Mouse (Mus musculus): ENCODE results near the gene Uhrf1bp1l.
"Not testable (repeated sequence)": the region's sequence is repeated elsewhere in the genome, so short reads cannot be mapped to it uniquely, and the experiment has no call there.

Uhrf1bp1l gene

GRCm38 (mm10) chr10:89744871-89745665 lies at the start of gene Uhrf1bp1l:
Gene Uhrf1bp1l (plus strand): TSS chr10:89744991.
- peak; percentile 95 for DNase-seq (ENCODE audit: low spot score)

- DNase-seq (ENCODE audit: low spot score): no peak
These were observed 49.4 kb upstream of the Uhrf1bp1l start for GRCm38 (mm10) chr10:89695194-89695911.

GRCm38 (mm10) chr10:89696270-89696669 lies 48.5 kb upstream of the Uhrf1bp1l start:
- DNase-seq (ENCODE audit: low spot score): not testable (repeated sequence)

GRCm38 (mm10) chr10:89697956-89698355 lies 46.8 kb upstream of the Uhrf1bp1l start:
- no peak for DNase-seq (ENCODE audit: low spot score)

- peak; percentile 63 for DNase-seq (ENCODE audit: low spot score)
These were observed 41.7 kb upstream of the Uhrf1bp1l start for GRCm38 (mm10) chr10:89703042-89703441.

GRCm38 (mm10) chr10:89707397-89707796 lies 37.4 kb upstream of the Uhrf1bp1l start:
- no peak for DNase-seq (ENCODE audit: low spot score)

GRCm38 (mm10) chr10:89708720-89709119 lies 36.1 kb upstream of the Uhrf1bp1l start:
- DNase-seq (ENCODE audit: low spot score): no peak

- DNase-seq (ENCODE audit: low spot score): peak; percentile 13
These were observed 29.9 kb upstream of the Uhrf1bp1l start for GRCm38 (mm10) chr10:89714910-89715309.

GRCm38 (mm10) chr10:89720252-89720651 lies 24.5 kb upstream of the Uhrf1bp1l start:
- no peak for DNase-seq (ENCODE audit: low spot score)

- no peak for DNase-seq (ENCODE audit: low spot score)
These were observed 24.0 kb upstream of the Uhrf1bp1l start for GRCm38 (mm10) chr10:89720796-89721195.

GRCm38 (mm10) chr10:89722247-89723195 lies 22.3 kb upstream of the Uhrf1bp1l start:
- DNase-seq (ENCODE audit: low spot score): no peak

GRCm38 (mm10) chr10:89730386-89730785 lies 14.4 kb upstream of the Uhrf1bp1l start:
- DNase-seq (ENCODE audit: low spot score): no peak

- no peak for DNase-seq (ENCODE audit: low spot score)
These were observed 13.4 kb upstream of the Uhrf1bp1l start for GRCm38 (mm10) chr10:89731341-89731740.

GRCm38 (mm10) chr10:89732001-89732794 lies 12.6 kb upstream of the Uhrf1bp1l start, which contains the start of gene Actr6:
Gene Actr6 (minus strand): TSS chr10:89732295.
- DNase-seq (ENCODE audit: low spot score): peak; percentile 94

- no peak for DNase-seq (ENCODE audit: low spot score)
These were observed 7.7 kb upstream of the Uhrf1bp1l start for GRCm38 (mm10) chr10:89737092-89737491.

- DNase-seq (ENCODE audit: low spot score): no peak
These were observed 6.9 kb upstream of the Uhrf1bp1l start for GRCm38 (mm10) chr10:89737887-89738286.

GRCm38 (mm10) chr10:89738395-89738794 lies 6.4 kb upstream of the Uhrf1bp1l start:
- no peak for DNase-seq (ENCODE audit: low spot score)

GRCm38 (mm10) chr10:89739703-89740102 lies 5.1 kb upstream of the Uhrf1bp1l start:
- DNase-seq (ENCODE audit: low spot score): no peak

- no peak for DNase-seq (ENCODE audit: low spot score)
These were observed 3.8 kb upstream of the Uhrf1bp1l start for GRCm38 (mm10) chr10:89740995-89741394.

GRCm38 (mm10) chr10:89743266-89743665 lies 1.5 kb upstream of the Uhrf1bp1l start:
- peak; percentile 65 for DNase-seq (ENCODE audit: low spot score)

- no peak for DNase-seq (ENCODE audit: low spot score)
These were observed 450 bp upstream of the Uhrf1bp1l start for GRCm38 (mm10) chr10:89744341-89744740.
